Mouse (Mus musculus) hindbrain, embryonic 11.5 days (tissue): Measurements from ENCODE around the gene Bicd2. TPM values are rescaled to one million over a fixed set of nuclear protein-coding genes. Genes with fewer than 3 reads are reported as not detected.
A peak's percentile ranks its signal among the peaks of the same experiment; 100 is the strongest.

Experiments
- ATAC-seq: fragments of 200-750 bp; cut with Nextera tagmentation; 2 replicates; pipeline ENCODE4 v1.8.0; 2017; ENCODE audit warnings: mild to moderate bottlenecking, moderate TSS enrichment, moderate library complexity; ENCODE audit not compliant: low FRiP score
- DNase-seq: peaks from one replicate; pipeline ENCODE4 v3.0.0-alpha.2; 2015; ENCODE audit warnings: low spot score
- H3K27ac ChIP-seq: fragments of 300-500 bp; sonication (generic); 2 replicates; pipeline ENCODE4 v1.5.1; 2014; ENCODE audit warnings: mild to moderate bottlenecking, low read depth, low read length
- H3K27me3 ChIP-seq: fragments of 300-500 bp; sonication (generic); 2 replicates; pipeline ENCODE4 v1.6.1; 2014; ENCODE audit warnings: mild to moderate bottlenecking, low read length, moderate library complexity, mixed read lengths; ENCODE audit not compliant: control insufficient read depth, insufficient read depth
- H3K36me3 ChIP-seq: fragments of 300-500 bp; sonication (generic); 2 replicates; pipeline ENCODE4 v1.6.1; 2014; ENCODE audit warnings: mild to moderate bottlenecking, low read length, moderate library complexity, mixed read lengths; ENCODE audit not compliant: control insufficient read depth, insufficient read depth
- H3K4me1 ChIP-seq: fragments of 300-500 bp; sonication (generic); replicated peaks from 2 replicates; pipeline ENCODE4 v1.6.1; 2014; ENCODE audit warnings: low read length, mixed read lengths; ENCODE audit not compliant: control insufficient read depth, insufficient read depth
- H3K4me2 ChIP-seq: fragments of 300-500 bp; sonication (generic); replicated peaks from 2 replicates; pipeline ENCODE4 v1.6.1; 2014; ENCODE audit warnings: mild to moderate bottlenecking, low read depth, low read length
- H3K4me3 ChIP-seq: fragments of 300-500 bp; sonication (generic); 2 replicates; pipeline ENCODE4 v1.5.1; 2014; ENCODE audit warnings: low read depth, low read length
- H3K9ac ChIP-seq: fragments of 300-500 bp; sonication (generic); 2 replicates; pipeline ENCODE4 v1.6.1; 2014; ENCODE audit warnings: low read depth, low read length
- H3K9me3 ChIP-seq: fragments of 300-500 bp; sonication (generic); 2 replicates; pipeline ENCODE4 v1.6.1; 2016; ENCODE audit warnings: low read length; ENCODE audit not compliant: control insufficient read depth
- WGBS: fragments of 180-500 bp; shearing (Covaris S2); extraction: QIAGEN DNeasy Blood & Tissue Kit; methylation state at CpG from one replicate; pipeline ENCODE4 v1.1.7; 2014; 5-methylcytosine and 5-hydroxymethylcytosine counted together
- polyA plus RNA-seq: library from polyadenylated mRNA; unstranded; fragments of >200 nt; fragmentation: Nextera tagmentation; extraction: Ambion mirVana; gene quantifications from 2 replicates; pipeline ENCODE4 v1.2.1, GENCODE M21; 2014

Bicd2 gene
- 26.9 and 29.5 TPM in 2 replicates for polyA plus RNA-seq

DNA sequence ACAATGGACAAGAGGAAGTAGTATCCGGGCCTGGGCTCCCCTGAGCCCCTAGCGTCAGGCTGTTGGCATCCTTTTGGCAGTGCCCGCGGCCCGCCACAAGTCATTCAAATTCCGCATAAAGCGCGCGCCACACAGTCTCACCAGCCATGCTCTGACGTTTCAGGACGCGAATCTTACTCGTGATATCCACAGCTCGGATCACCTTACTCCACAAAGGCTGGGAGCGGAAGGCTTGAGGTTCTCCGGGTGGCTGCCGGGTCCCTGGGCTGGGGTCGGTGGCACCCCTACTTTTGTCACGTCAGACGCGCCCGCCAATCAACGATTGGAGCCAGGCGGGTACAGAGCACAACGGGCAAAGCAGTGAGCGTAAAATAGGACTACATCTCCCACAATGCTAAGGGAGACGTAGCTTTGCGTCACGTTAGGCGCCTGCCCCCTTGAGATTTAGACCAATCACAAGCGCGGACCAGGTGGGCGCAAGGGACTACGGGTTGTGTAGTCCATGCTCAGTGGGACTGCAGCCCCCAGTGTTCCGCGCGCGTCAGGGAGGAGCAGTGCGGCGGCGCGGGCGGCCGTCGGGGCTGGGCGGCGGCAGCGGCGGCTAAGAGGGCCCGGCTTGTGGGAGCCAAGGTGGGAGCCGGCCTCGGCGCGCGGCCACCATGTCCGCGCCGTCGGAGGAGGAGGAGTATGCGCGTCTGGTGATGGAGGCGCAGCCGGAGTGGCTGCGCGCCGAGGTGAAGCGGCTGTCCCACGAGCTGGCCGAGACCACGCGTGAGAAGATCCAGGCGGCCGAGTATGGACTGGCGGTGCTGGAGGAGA, at the start of gene Bicd2:
Gene Bicd2 (plus strand): TSS at position 574 of the 819 bp plus-strand sequence.
- no peaks in the 10 kb centered on the region for H3K9me3 ChIP-seq
- peak within 1 kb of the TSS; percentile 93 for H3K9ac ChIP-seq
- H3K4me1 ChIP-seq = peaks cover 9% of the 10 kb centered on the region
- H3K27me3 ChIP-seq = no peaks in the 10 kb centered on the region
- peak within 1 kb of the TSS; percentile 93 for H3K4me3 ChIP-seq
- DNase-seq (peak; percentile 97), ATAC-seq (peak; percentile 99)
- peak within 1 kb of the TSS; percentile 78 for H3K4me2 ChIP-seq
- under 1% methylated on average over 74 of the region's 74 CpGs for WGBS
- H3K36me3 ChIP-seq = no peaks in the 10 kb centered on the region
- H3K27ac ChIP-seq = peak within 1 kb of the TSS; percentile 70

DNA sequence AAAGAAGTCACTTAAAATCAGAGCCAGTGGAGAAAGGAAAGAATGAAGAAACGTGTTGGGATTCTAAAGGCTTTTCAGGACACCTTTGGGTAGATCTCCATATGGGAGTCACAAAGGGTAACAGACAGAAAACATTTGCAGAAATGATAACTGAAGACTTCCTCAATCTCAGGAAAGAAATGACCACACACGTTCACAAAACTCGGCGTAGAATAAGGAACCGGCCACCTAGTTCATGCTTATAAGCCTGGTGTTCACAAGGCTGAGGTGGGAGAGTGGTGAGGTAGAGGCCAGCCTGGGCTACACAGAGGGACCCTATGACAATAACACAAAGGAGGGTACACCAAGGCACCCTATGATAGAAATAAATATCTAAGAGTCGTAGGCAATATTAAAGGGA, 49.4 kb upstream of the Bicd2 start:
- H3K27me3 ChIP-seq = no peaks in the 10 kb centered on the region
- no peak overlapping the region for H3K4me2 ChIP-seq
- ATAC-seq (no peak), DNase-seq (no peak)
- H3K9ac ChIP-seq = no peak overlapping the region
- no peaks in the 10 kb centered on the region for H3K4me1 ChIP-seq
- H3K4me3 ChIP-seq = no peak overlapping the region
- no peaks in the 10 kb centered on the region for H3K36me3 ChIP-seq
- H3K9me3 ChIP-seq = no peaks in the 10 kb centered on the region
- no peak overlapping the region for H3K27ac ChIP-seq
- 92% methylated on average over 6 of the region's 6 CpGs for WGBS

DNA sequence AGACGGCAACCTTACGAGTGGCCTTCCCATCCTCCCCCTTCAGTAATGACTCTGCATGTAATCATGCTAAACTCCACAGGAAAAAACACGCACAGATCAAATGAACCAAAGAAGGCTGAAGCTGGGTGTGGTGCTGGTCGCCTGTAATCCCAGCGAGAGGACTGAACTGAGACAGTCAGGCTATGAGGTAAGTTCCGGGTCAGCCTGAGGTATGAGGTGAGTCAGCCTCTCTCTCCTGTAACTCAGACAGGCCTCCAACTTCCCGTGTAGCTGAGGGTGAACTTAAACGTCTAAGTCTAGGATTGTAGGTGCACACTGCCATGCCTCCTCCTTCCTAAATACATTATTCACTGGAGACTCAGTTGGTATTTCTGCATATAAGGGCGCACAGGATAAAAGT, 47.3 kb upstream of the Bicd2 start:
- H3K4me3 ChIP-seq = no peak overlapping the region
- no peaks in the 10 kb centered on the region for H3K36me3 ChIP-seq
- no peaks in the 10 kb centered on the region for H3K9me3 ChIP-seq
- 87% methylated on average over 9 of the region's 9 CpGs for WGBS
- no peaks in the 10 kb centered on the region for H3K4me1 ChIP-seq
- no peak overlapping the region for H3K9ac ChIP-seq
- DNase-seq (no peak), ATAC-seq (no peak)
- H3K27ac ChIP-seq = no peak overlapping the region
- H3K4me2 ChIP-seq = no peak overlapping the region
- no peaks in the 10 kb centered on the region for H3K27me3 ChIP-seq

DNA sequence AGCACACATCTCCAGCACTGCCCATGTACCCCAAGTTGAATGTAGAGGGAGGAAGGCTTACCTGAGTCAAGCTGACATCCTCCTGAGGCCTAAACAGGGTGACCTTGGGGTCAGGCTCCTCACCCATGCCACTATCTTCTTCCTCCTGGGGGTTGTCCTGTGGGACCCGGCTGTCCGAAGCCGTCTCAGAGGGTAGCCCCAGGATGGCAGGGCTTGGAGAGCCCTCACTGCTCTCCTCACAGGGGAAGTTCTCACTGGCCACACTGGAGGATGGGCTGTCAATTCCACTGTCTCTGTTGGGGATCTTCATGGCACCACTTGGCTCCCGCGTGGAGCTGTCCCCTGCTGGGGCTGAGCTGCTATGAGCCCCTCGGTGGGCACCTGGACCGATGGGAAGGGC, 45.1 kb upstream of the Bicd2 start:
- no peak overlapping the region for H3K27ac ChIP-seq
- H3K4me1 ChIP-seq = no peaks in the 10 kb centered on the region
- DNase-seq = no peak
- no peaks in the 10 kb centered on the region for H3K36me3 ChIP-seq
- no peak overlapping the region for H3K4me2 ChIP-seq
- no peak overlapping the region for H3K4me3 ChIP-seq
- no peaks in the 10 kb centered on the region for H3K9me3 ChIP-seq
- no peak overlapping the region for H3K9ac ChIP-seq
- no peaks in the 10 kb centered on the region for H3K27me3 ChIP-seq
- WGBS = 89% methylated on average over 7 of the region's 7 CpGs
- ATAC-seq = no peak

DNA sequence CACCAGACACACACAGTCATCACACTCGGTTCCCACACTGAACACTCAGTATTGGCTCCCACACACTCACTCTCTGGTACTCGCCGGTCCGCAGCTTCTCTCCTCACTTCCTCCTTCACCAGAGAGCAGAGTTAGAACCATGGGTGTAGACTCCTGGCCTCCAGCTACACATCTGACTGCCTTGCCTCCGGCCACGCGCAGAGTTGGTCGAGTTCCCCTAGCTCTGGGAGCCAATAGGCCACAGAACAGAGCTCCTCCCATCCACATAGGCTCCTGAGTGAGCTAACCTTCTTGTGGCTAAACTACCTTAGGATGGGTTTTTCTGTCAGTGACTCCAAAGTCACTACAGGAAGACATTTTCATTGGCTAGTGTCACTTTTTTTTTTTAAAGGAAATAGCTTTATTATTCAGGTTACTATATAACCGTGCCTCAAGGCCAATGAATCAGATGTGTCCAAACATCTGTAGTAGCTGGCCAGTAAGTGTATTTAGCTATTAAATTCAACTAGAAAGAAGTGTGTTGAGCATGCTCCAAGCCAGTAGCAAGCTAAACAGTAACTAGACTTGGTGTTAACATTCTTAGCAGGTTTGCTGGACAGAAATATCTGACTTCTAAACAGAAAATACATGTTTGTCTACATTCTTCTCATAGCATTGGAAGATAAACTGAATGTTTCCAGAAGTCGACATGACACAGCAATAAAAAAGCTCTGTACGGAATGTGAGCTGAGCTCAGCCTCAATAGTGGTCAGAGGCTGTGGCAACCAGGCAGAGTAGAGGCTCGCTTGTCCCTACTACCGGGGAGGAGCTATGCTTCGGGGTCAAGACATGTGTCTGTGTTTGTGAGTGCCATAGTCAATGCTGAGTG, 42.6 kb upstream of the Bicd2 start:
- WGBS = 87% methylated on average over 14 of the region's 14 CpGs
- DNase-seq (no peak), ATAC-seq (no peak)
- H3K4me1 ChIP-seq = no peaks in the 10 kb centered on the region
- no peak overlapping the region for H3K4me3 ChIP-seq
- no peak overlapping the region for H3K4me2 ChIP-seq
- no peak overlapping the region for H3K9ac ChIP-seq
- no peak overlapping the region for H3K27ac ChIP-seq
- H3K9me3 ChIP-seq = no peaks in the 10 kb centered on the region
- H3K36me3 ChIP-seq = no peaks in the 10 kb centered on the region
- no peaks in the 10 kb centered on the region for H3K27me3 ChIP-seq

DNA sequence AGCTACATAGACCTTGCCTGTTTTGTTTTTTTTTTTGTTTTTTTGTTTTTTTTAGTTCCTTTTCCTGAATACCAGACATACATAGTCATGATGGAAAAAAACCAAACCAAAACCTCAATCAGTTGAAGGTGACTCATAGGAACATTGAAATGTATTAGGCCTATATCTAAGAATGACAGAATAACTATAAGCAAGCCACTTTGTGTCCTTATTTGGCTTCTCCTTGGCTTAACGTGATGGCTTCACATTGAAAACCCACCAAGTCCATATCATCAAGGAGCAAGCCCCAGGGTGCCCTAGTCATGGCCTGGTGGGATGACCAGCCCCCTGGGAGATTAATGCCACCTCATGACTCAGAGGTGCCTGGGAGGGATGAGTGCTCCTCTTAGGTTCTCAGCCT, 40.6 kb upstream of the Bicd2 start:
- WGBS = 78% methylated on average over 1 of the region's 1 CpGs

DNA sequence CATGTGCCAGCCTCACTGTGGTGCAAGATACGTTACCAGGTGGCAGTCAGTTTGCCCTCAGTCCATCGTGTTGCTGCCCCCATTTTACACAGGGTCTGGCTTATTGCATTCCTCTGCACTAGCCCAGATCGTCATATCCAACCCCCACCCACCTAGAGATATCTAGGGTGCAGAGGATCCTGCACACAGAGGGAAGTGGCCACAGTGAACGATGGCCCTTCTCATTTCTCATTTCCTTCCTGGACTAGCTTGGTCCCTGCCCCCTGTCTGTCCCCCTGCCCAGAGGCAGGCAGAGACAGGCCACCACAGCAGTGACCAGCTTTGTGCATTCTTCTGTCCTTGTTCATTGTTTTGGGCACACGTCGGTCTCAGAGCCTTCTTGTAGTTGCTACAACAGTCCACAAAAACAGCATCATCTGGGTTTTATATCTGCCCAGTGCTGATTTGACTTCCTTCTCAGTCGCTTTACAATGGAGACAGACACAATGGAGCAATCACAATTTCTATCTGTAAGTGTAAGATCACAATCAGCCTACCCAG, 34.5 kb upstream of the Bicd2 start:
- Histone ChIP-seq H3K9ac (no peak overlapping the region), H3K9me3 (no peaks in the 10 kb centered on the region), H3K36me3 (no peaks in the 10 kb centered on the region), H3K4me2 (no peak overlapping the region), H3K4me3 (no peak overlapping the region), H3K4me1 (no peaks in the 10 kb centered on the region; the same call in 1 of the 2 replicates), H3K27me3 (no peaks in the 10 kb centered on the region), H3K27ac (no peak overlapping the region)
- WGBS = 74% methylated on average over 7 of the region's 7 CpGs
- no peak for DNase-seq
- ATAC-seq = no peak

More for the DNA sequence above, 40.6 kb upstream of the Bicd2 start:
- no peak overlapping the region for H3K4me2 ChIP-seq
- no peaks in the 10 kb centered on the region for H3K36me3 ChIP-seq
- ATAC-seq (no peak), DNase-seq (no peak)
- no peaks in the 10 kb centered on the region for H3K27me3 ChIP-seq
- no peak overlapping the region for H3K9ac ChIP-seq
- H3K27ac ChIP-seq = no peak overlapping the region
- H3K4me1 ChIP-seq = no peaks in the 10 kb centered on the region
- H3K9me3 ChIP-seq = no peaks in the 10 kb centered on the region
- H3K4me3 ChIP-seq = no peak overlapping the region

- Histone ChIP-seq H3K4me2 (no peak overlapping the region), H3K36me3 (no peaks in the 10 kb centered on the region), H3K4me1 (no peaks in the 10 kb centered on the region; the same call in 1 of the 2 replicates), H3K9ac (no peak overlapping the region), H3K9me3 (no peaks in the 10 kb centered on the region), H3K27me3 (no peaks in the 10 kb centered on the region), H3K4me3 (no peak overlapping the region), H3K27ac (no peak overlapping the region)
- DNase-seq (no peak), ATAC-seq (no peak)
- WGBS = 35% methylated on average over 10 of the region's 10 CpGs
Observed at GRCm38 (mm10) chr13:49307311-49307969, 33.9 kb upstream of the Bicd2 start.
